Mouse (Mus musculus) olfactory bulb, adult 2 months (tissue): ENCODE measurements around the gene Smtnl1. TPM values are rescaled to one million over a fixed set of nuclear protein-coding genes. Genes with fewer than 3 reads are reported as not detected.

Experiments
- H3K27ac ChIP-seq: fragments of 200-500 bp; 2 replicates; pipeline ENCODE4 v1.5.1; 2012; ENCODE audit warnings: low read depth, low read length; ENCODE audit not compliant: insufficient read depth
- H3K4me1 ChIP-seq: fragments of 200-500 bp; 2 replicates; pipeline ENCODE4 v1.6.1; 2012; ENCODE audit warnings: low read length; ENCODE audit not compliant: control insufficient read depth, insufficient read depth
- H3K4me3 ChIP-seq: fragments of 200-500 bp; 2 replicates; pipeline ENCODE4 v1.5.1; 2012; ENCODE audit warnings: mild to moderate bottlenecking, low read depth, low read length, moderate library complexity; ENCODE audit not compliant: insufficient read depth
- CTCF ChIP-seq: fragments of 200-500 bp; IDR thresholded peaks from 2 replicates; pipeline ENCODE4 v1.5.1; 2012; ENCODE audit warnings: low read depth, mild to moderate bottlenecking, low read length, moderate library complexity; ENCODE audit not compliant: insufficient read depth
- POLR2A ChIP-seq: fragments of 200-500 bp; IDR thresholded peaks from 2 replicates; pipeline ENCODE4 v1.6.1; 2012; ENCODE audit warnings: mild to moderate bottlenecking, low read depth, low read length, moderate library complexity; ENCODE audit not compliant: insufficient read depth
- WGBS: fragments of 180-500 bp; shearing (Covaris S2); methylation state at CpG from one replicate; pipeline ENCODE4 v1.1.7; 2018; 5-methylcytosine and 5-hydroxymethylcytosine counted together
- polyA plus RNA-seq: library from polyadenylated mRNA; stranded (reverse); fragments of >200 nt; gene quantifications from 2 replicates; pipeline ENCODE4 v1.2.4, GENCODE M21; 2012; ENCODE audit warnings: low replicate concordance; ENCODE audit not compliant: missing spikeins, insufficient read depth, insufficient read length

The Smtnl1 gene
- polyA plus RNA-seq, 1 experiment: not detected

DNA sequence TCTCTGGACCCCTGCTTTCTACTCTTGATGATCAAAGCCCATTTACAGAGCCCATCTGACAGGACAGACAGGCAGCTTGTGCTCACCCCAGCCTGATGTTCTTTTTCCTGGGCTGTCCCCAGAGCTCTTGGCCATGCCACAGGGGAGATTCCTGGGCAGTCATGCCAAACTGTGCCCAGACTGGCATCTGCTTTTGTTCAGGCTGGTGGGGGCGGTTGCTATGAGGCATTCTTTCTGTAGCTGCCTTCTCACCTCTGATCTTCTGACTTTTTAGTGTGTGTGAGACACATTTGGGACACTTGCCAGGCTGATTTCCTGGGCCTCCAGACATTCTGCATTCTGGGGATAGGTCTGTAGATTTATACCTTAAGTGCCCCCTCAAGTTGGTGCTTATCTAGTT is 36.1 kb upstream of the Smtnl1 start:
- no peak for TF ChIP-seq CTCF
- TF ChIP-seq POLR2A: no peak
- H3K4me1 ChIP-seq: no peaks in the 10 kb centered on the region
- H3K4me3 ChIP-seq: no peak overlapping the region
- WGBS: 94% methylated on average over 1 of the region's 1 CpGs
- no peak overlapping the region for H3K27ac ChIP-seq

DNA sequence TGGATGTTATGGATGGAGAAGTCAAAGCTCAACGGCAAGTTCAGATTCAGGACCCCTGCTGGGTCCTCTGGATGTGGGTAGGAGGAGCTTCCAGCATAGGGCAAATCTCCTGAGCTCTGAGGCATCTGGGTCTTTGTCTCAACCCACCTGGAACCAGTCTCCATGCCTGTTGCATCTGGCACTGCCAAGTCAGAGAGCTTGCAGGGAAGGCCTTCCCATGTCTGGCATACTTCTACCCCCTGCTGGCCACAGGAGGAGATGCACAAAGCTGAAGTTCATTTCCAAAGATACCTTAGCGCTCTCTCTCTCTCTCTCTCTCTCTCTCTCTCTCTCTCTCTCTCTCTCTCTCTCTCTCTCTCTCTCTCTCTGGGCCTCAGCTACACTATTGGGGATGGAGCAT is 33.3 kb upstream of the Smtnl1 start:
- TF ChIP-seq POLR2A (no peak), CTCF (0 out of 2 replicates have a peak, but pooled peaks have one; percentile 43)
- 53% methylated on average over 2 of the region's 2 CpGs for WGBS
- Histone ChIP-seq H3K4me1 (no peaks in the 10 kb centered on the region), H3K4me3 (no peak overlapping the region), H3K27ac (no peak overlapping the region)

DNA sequence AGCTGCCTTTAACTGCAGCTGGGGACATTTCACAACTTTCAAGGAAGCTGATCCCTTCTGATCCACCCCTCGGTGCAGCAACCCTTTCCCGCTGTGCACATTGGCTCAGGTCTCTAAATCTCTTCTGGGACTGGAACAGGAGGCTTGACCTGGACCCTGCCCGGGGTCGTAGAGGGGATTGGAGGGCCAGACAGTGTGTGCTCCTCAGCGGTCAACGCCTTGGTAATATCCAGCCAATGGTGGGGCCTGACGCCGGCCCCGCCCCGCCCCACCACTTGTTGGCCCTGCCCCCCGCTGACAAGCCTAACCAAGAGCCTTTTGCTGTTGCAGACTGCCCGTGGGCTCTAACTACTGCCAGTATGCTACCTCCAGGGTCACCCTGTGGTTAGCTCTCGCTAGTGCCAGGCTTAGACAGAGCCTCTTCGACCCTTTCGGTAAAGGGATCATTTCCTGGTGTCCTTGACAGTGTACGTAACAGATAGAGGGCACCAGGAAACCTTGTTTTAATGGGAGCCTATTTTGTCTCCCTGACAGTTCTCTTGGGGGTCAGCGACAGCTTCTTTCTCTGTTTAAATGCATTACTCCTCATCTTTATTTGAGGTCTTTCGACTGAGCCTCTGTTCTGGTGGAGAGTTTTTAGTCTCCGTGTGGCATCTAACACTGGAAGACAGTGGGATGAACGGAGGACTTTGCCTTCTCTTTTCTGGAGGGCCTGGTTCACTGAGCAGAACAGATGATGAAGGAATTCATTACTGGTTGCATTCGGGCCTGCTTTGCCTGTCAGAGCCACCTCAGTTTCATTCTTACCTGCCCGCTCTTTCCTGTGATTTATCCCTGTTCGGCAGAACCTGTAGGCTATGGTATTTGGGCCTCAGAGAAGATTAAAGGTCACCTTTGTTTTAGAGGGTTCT is 28.9 kb upstream of the Smtnl1 start:
- no peak for TF ChIP-seq CTCF
- TF ChIP-seq POLR2A: no peak
- 45% methylated on average over 23 of the region's 23 CpGs for WGBS
- Histone ChIP-seq H3K4me3 (no peak overlapping the region), H3K27ac (no peak overlapping the region), H3K4me1 (no peaks in the 10 kb centered on the region)

DNA sequence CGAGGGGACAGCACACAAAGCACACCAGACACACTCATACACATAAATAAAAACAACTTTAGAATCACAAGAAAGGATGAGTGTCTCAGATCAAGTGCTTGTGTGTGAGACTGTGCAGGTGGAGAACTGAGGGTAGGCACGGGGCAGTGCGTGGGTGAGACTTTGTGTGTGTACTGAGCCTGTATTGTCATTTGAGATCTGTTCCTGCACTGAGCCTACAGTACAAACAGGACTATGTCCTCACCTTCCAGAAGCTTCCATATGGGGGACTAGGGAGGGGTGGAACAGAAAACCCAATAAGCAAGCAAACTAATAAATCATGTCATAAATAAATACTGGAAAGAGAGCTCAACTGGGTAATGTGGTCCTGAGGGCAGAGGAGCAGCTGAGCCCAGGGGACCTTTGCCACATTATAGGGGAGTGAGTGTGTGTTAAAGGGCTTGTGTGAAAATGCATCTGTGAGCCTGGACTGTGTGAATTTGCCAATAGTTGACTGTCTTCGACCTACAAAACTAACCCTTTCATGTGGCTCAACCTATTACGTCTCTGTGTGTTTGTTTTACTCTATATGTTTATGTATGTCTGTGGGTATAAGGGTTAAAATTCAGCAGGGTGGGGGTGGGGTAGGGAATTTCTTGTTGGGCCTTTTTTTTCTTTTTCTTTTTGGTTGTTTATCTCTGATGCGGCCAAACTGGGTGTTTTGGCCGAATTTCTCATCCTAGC is 28.1 kb upstream of the Smtnl1 start:
- TF ChIP-seq POLR2A: no peak
- no peak for TF ChIP-seq CTCF

DNA sequence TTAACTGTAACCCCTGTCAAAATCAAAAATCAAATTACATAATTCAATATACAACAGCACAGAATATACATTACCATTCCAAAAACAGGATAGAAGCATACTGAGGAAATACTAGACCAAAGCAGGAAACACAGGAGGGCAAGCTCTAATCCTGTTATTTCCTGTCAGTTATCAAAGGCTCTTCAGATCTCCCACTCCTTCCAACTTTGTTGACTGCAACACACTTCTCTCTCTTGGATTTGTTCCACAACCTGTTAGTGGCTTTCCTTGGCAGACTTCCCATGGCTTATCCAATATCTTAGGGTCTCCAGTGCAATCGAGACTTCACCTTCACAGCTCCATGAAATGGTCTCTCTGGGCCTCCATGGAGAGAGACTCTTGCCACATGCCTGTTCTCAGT is 22.8 kb upstream of the Smtnl1 start:
- WGBS: 63% methylated on average over 1 of the region's 1 CpGs
- H3K4me3 ChIP-seq: no peak overlapping the region
- no peak for TF ChIP-seq POLR2A
- TF ChIP-seq CTCF: no peak

More for the DNA sequence above, 28.1 kb upstream of the Smtnl1 start:
- Histone ChIP-seq H3K27ac (no peak overlapping the region), H3K4me3 (no peak overlapping the region), H3K4me1 (no peaks in the 10 kb centered on the region)
- WGBS: 74% methylated on average over 7 of the region's 7 CpGs

DNA sequence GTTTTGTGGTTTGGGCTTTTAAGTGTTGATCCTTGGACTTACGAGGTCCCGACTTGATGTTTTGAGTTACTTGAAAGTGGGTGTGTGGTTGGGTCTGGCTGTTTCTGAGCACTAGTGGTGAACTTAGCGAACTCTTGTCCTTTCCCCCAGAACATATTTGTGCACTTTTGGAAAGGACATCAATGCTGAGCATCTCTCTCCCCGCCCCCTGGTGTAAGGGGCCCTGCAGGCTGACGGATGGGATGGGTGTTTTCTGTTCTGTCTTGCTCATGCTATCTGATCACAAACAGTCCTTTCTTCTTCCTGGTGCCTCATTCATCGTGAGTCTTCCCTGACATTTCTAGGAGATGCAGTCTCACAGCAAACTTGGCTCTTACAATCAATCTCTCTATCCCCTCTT is 21.2 kb upstream of the Smtnl1 start:
- Histone ChIP-seq H3K4me1 (peaks cover 18% of the 10 kb centered on the region), H3K27ac (no peak overlapping the region), H3K4me3 (no peak overlapping the region)
- 84% methylated on average over 6 of the region's 6 CpGs for WGBS
- TF ChIP-seq POLR2A: no peak
- no peak for TF ChIP-seq CTCF

More for the DNA sequence above, 22.8 kb upstream of the Smtnl1 start:
- H3K4me1 ChIP-seq: peaks cover 7% of the 10 kb centered on the region
- H3K27ac ChIP-seq: no peak overlapping the region

DNA sequence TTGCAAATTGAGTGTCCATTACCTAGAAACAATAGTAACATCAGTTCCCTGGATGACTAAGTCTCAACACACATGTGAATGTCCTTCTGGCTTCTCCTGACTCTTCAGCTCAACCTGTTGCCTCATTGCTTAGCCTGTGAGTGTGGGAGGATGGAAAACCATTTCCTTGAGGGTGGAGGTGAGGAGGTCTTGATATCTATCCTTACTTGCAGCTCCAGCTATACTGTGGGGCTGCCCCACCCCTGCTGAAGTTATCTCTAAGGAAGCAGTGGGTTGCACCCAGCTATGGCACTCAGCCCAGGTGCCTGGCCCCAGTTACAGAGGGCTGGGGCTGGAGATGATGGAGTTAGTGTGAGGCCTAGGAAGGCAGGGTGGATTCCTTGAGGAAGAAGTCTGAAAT is 19.5 kb upstream of the Smtnl1 start:
- TF ChIP-seq POLR2A: no peak
- no peak for TF ChIP-seq CTCF
- Histone ChIP-seq H3K27ac (no peak overlapping the region), H3K4me1 (peaks cover 18% of the 10 kb centered on the region), H3K4me3 (no peak overlapping the region)

DNA sequence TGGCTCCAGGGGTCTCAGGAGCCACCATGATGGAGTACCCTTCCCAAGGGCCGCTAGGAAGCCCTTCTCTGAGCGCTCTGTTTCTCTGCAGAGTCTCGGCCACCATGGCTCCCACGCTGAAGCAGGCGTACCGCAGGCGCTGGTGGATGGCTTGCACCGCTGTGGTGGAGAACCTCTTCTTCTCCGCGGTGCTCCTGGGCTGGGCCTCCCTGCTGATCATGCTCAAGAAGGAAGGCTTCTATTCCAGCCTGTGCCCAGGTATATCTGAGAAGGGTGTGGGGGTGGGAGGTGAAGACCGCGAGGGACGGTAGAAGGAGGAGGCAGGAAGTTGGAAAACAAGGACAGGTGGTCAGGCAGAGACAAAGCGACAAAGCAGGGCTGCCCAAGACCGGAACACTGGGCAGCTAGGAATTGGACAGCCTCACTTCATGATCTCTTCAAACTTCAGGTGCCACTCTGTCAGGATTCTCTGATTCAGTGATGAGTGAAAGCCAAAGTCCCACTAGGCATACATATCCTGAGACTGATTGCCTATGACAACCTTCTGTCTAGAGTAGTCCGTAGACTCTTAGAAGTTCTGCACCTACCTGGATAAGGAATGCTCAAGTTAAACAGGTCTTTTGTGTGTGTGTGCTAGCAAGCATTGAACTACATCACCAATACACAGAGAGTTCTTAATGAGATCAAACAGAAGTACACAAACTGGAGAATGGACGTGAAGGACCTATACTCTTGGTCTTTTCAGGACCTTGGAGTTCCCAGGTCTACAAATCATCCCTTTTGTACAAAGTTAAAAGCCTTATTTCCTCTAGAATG is 18.5 kb upstream of the Smtnl1 start:
- Histone ChIP-seq H3K27ac (no peak overlapping the region), H3K4me1 (peaks cover 18% of the 10 kb centered on the region), H3K4me3 (peak overlapping the region; percentile 43)
- no peak for TF ChIP-seq CTCF
- TF ChIP-seq POLR2A: no peak
- WGBS: 13% methylated on average over 17 of the region's 17 CpGs
